Mouse (Mus musculus) limb, embryonic 14.5 days (tissue): ENCODE measurements around the gene Coq8b. TPM values are rescaled to one million over a fixed set of nuclear protein-coding genes. Genes with fewer than 3 reads are reported as not detected.

Source experiments
- ATAC-seq: fragments of 200-750 bp; cut with Nextera tagmentation; 2 replicates; pipeline ENCODE4 v1.8.0; 2017; ENCODE audit warnings: low read depth, moderate number of reproducible peaks, moderate TSS enrichment; ENCODE audit not compliant: low FRiP score
- DNase-seq: peaks from one replicate; pipeline ENCODE4 v3.0.0-alpha.2; 2015; ENCODE audit warnings: low spot score
- H3K27ac ChIP-seq: fragments of 300-500 bp; sonication (generic); replicated peaks from 2 replicates; pipeline ENCODE4 v1.5.1; 2014; ENCODE audit warnings: low read depth, mild to moderate bottlenecking, low read length, moderate library complexity, mixed read lengths
- H3K27me3 ChIP-seq: fragments of 300-500 bp; sonication (generic); 2 replicates; pipeline ENCODE4 v1.6.1; 2014; ENCODE audit warnings: low read length, mixed read lengths; ENCODE audit not compliant: control insufficient read depth, insufficient read depth
- H3K36me3 ChIP-seq: fragments of 300-500 bp; sonication (generic); 2 replicates; pipeline ENCODE4 v1.6.1; 2014; ENCODE audit warnings: mild to moderate bottlenecking, low read length, moderate library complexity, mixed read lengths; ENCODE audit not compliant: control insufficient read depth, insufficient read depth
- H3K4me1 ChIP-seq: fragments of 300-500 bp; sonication (generic); 2 replicates; pipeline ENCODE4 v1.6.1; 2014; ENCODE audit warnings: antibody characterized with exemption, low read length, mixed read lengths; ENCODE audit not compliant: control insufficient read depth, insufficient read depth
- H3K4me2 ChIP-seq: fragments of 300-500 bp; sonication (generic); replicated peaks from 2 replicates; pipeline ENCODE4 v1.6.1; 2014; ENCODE audit warnings: low read depth, mild to moderate bottlenecking, low read length, moderate library complexity; ENCODE audit not compliant: severe bottlenecking
- H3K4me3 ChIP-seq: fragments of 300-500 bp; sonication (generic); replicated peaks from 2 replicates; pipeline ENCODE4 v1.5.1; 2014; ENCODE audit warnings: low read length
- H3K9ac ChIP-seq: fragments of 300-500 bp; sonication (generic); 2 replicates; pipeline ENCODE4 v1.6.1; 2014; ENCODE audit warnings: mild to moderate bottlenecking, low read depth, low read length, moderate library complexity; ENCODE audit not compliant: severe bottlenecking
- H3K9me3 ChIP-seq: fragments of 300-500 bp; sonication (generic); 2 replicates; pipeline ENCODE4 v1.6.1; 2016; ENCODE audit warnings: low read length; ENCODE audit not compliant: control insufficient read depth
- POLR2A ChIP-seq: fragments of 200-500 bp; IDR thresholded peaks from 2 replicates; pipeline ENCODE4 v1.8.0; 2012; ENCODE audit warnings: inconsistent platforms, mild to moderate bottlenecking, moderate library complexity, borderline replicate concordance; ENCODE audit not compliant: insufficient read depth, insufficient read length; ENCODE audit errors: extremely low read depth
- WGBS: fragments of 180-500 bp; shearing (Covaris S2); extraction: QIAGEN DNeasy Blood & Tissue Kit; methylation state at CpG from one replicate; pipeline ENCODE4 v1.1.7; 2014; 5-methylcytosine and 5-hydroxymethylcytosine counted together
- polyA plus RNA-seq, 2 experiments: library from polyadenylated mRNA; depleted of rRNA in 1 of 2; stranded (reverse) in 1 of 2; unstranded in 1 of 2; fragments of >200 nt; fragmentation: Nextera tagmentation in 1 of 2; extraction: Ambion mirVana in 1 of 2; gene quantifications; 2 replicates each; pipeline versions ENCODE4 v1.2.1 to v1.2.3; 2012 to 2014

The Coq8b gene
- polyA plus RNA-seq, 2 experiments: 16.5 to 43.4 TPM

DNA sequence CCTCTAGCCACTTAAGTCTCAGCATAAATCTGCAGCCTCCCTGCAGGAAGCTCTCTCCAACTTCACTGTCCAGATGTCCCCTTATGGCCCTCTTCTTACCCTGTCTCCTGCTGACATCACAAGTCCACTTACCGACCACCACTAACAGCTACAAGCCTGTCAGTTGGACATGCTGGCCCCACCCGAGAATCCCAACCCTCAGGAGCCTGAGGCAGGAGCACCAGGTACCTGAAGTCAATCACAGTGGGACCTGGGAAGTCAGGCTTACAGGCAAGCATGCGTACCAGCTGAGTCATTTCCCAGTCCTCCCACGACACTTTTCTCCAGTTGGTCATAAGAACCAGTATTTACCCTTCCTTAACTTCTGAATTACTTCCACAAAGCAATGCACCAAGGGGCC lies 39.1 kb upstream of the Coq8b start:
- H3K27ac ChIP-seq: no peak overlapping the region
- H3K4me3 ChIP-seq: no peak overlapping the region
- H3K9me3 ChIP-seq: no peaks in the 10 kb centered on the region
- no peaks in the 10 kb centered on the region for H3K27me3 ChIP-seq
- DNase-seq (no peak), ATAC-seq (no peak)
- no peak overlapping the region for H3K4me2 ChIP-seq
- H3K4me1 ChIP-seq: peaks cover 16% of the 10 kb centered on the region
- no peak overlapping the region for H3K9ac ChIP-seq
- WGBS: 81% methylated on average over 4 of the region's 4 CpGs
- TF ChIP-seq POLR2A: no peak
- peaks cover 58% of the 10 kb centered on the region for H3K36me3 ChIP-seq

DNA sequence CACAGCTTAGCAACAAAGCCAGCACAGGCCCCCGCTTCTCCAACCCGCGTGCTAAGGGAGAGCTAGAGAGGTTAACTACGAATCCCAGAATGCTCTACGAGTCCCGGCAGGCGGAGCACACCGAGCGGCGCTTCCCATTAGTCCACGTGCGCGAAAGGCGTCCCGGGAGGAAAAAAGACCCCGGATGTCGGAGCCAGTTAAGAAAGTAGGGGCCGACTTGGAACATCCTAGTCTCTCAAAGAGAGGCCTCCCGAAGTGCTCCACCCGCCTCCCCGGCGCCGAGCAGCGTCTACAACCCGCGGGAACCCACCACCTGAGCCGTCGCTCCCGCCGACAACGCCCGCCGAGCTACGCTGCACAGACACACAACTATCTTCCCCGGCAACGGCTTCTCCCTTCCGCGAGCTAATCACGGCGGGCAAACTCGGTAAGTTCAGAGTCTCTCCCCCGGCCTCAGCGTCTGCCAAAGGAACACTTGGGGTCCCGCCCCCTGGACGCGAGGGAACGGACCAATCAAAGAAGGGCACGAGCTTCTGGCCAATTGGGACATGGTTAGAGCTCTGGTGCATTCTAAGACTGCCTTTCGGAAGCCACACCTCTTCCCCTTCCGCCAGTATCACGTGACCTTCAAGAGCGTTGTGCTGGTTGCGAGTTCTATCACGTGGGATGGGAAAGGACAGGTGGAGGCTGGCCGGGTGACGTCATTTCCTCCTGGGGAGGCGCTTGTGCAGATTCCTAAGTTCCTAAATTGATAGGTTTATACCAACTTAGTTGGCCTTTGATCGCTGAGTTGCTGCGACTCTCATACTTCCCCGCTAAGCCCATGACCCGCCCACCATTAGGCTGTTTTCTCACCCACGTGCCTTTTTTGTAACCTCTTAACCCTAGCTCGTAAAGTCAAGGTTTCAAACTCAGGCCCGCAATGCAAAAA lies 36.9 kb upstream of the Coq8b start, which contains the start of the genes BC024978 and Snrpa:
Gene BC024978 (plus strand): TSS at position 101 of the 931 bp plus-strand sequence.
Gene Snrpa (minus strand): TSS at position 591 of the 931 bp plus-strand sequence.
- H3K4me1 ChIP-seq: peaks cover 16% of the 10 kb centered on the region
- H3K9ac ChIP-seq: peak within 1 kb of the TSS; percentile 95
- DNase-seq (peak; percentile 99), ATAC-seq (peak; percentile 99)
- H3K27me3 ChIP-seq: no peaks in the 10 kb centered on the region
- peak within 1 kb of the TSS; percentile 99 for H3K27ac ChIP-seq
- under 1% methylated on average over 59 of the region's 64 CpGs for WGBS
- H3K36me3 ChIP-seq: peaks cover 38% of the 10 kb centered on the region
- peak within 1 kb of the TSS; percentile 89 for H3K4me2 ChIP-seq
- no peaks in the 10 kb centered on the region for H3K9me3 ChIP-seq
- peak within 1 kb of the TSS; percentile 95 for H3K4me3 ChIP-seq
- peak; percentile 58; the same call in 1 of the 2 replicates for TF ChIP-seq POLR2A

DNA sequence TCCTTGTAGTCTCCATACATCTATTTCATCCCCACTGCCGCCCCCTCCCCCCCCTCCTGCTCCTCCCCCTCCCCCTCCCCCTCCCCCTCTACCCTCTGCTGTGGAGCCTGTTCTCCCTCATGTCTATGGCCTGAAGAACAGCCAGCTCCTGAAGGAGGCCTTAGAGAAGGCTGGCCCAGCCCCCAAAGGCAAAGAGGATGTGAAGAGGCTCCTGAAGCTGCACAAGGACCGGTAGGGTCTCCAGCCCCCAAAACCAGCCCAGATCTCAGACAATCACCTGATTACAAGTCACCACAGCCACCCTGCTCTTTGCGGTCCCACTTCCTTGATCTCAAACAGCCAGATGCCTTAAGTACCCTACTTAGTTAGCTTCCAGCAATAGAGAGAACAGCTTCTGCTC lies 35.7 kb upstream of the Coq8b start:
- Histone ChIP-seq H3K27me3 (no peaks in the 10 kb centered on the region), H3K4me3 (no peak overlapping the region), H3K36me3 (peaks cover 34% of the 10 kb centered on the region), H3K27ac (no peak overlapping the region), H3K9ac (no peak overlapping the region), H3K4me2 (no peak overlapping the region; the same call in 1 of the 2 replicates), H3K4me1 (peaks cover 16% of the 10 kb centered on the region), H3K9me3 (no peaks in the 10 kb centered on the region)
- TF ChIP-seq POLR2A: no peak
- ATAC-seq (no peak), DNase-seq (no peak)
- 91% methylated on average over 3 of the region's 3 CpGs for WGBS

DNA sequence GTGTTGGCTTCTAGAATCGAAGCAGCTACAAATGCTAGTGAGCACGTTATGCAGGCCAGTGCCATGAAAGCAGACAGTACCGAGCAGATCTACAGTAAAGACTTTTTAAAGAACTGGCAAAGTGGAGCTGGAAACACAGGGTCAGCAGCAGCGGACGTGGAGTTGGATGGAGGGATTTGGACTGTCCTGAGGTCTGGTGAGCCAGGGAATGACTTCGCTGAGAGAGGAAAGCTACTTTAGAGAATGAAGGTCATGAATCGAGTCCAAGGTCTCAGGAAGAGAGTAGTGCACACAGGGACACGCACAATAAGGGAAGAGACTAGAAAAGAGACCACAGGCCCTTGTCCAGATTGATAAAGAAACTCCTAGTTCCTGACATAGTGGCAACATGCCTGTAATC lies 35.2 kb upstream of the Coq8b start:
- Histone ChIP-seq H3K27me3 (no peaks in the 10 kb centered on the region), H3K4me2 (no peak overlapping the region), H3K4me1 (peaks cover 16% of the 10 kb centered on the region), H3K36me3 (peaks cover 34% of the 10 kb centered on the region), H3K27ac (no peak overlapping the region), H3K9ac (no peak overlapping the region), H3K4me3 (no peak overlapping the region), H3K9me3 (no peaks in the 10 kb centered on the region)
- DNase-seq (no peak), ATAC-seq (no peak)
- no peak for TF ChIP-seq POLR2A
- 91% methylated on average over 8 of the region's 8 CpGs for WGBS

DNA sequence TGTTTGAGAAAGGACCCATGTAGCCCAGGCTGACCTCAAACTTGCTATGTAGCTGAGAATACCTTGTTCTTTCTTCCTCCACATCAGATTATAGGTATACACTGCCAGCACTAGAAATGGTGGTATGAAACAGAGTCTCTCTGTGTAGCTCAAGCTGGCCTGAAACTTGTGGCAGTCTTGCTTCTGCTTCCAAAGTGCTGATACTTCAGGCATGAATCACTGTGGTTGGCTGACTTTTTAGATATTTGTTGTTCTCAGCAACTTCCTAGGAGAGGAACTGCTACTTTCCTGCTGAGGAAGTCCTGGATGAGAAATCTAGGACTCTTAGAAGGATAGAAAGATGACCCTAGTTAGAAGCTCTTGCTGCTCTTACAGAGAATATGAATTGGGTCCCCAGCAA lies 34.5 kb upstream of the Coq8b start:
- DNase-seq (no peak), ATAC-seq (no peak)
- peaks cover 31% of the 10 kb centered on the region for H3K36me3 ChIP-seq

More for the DNA sequence above, 34.5 kb upstream of the Coq8b start:
- H3K4me1 ChIP-seq: peaks cover 16% of the 10 kb centered on the region
- no peak overlapping the region for H3K4me2 ChIP-seq
- H3K9me3 ChIP-seq: no peaks in the 10 kb centered on the region
- no peaks in the 10 kb centered on the region for H3K27me3 ChIP-seq
- TF ChIP-seq POLR2A: no peak
- H3K27ac ChIP-seq: no peak overlapping the region
- H3K9ac ChIP-seq: no peak overlapping the region
- H3K4me3 ChIP-seq: no peak overlapping the region
